Comparison of ENCODE assay signal across 15 mouse cellular contexts in genomic region chrX:142717958-142718478, GRCm38 (mm10). TPM values are rescaled to one million over a fixed set of nuclear protein-coding genes. Genes with fewer than 3 reads are reported as not detected.
DNase-seq lines count a peak whose midpoint lies in the region; ATAC-seq and TF ChIP-seq lines count a peak whose summit lies in the region.
"Had no signal": no experiment of that assay in that cellular context is flagged by ENCODE, and none has a peak within 500 bp of the region (broad histone marks: within the 10 kb centered on the region; RNA-seq: fewer than 3 reads in every experiment).

No protein-coding gene starts in this region.

- no peaks in the 10 kb centered on the region for H3K27me3 ChIP-seq in MEL (ENCODE audit: control insufficient read depth in 1 of 2, insufficient read depth in 2 of 2, low read length in 2 of 2)
- H3K27me3 ChIP-seq: limb, embryonic 15.5 days had no signal

- no peak for TF ChIP-seq POLR2A in MEL (IDR thresholded peaks at IDR 0.05; ENCODE audit: control insufficient read depth in 1 of 2, insufficient read depth in 1 of 2, low read depth in 1 of 2, low read length in 2 of 2, poor library complexity in 1 of 2)

- no peak for TF ChIP-seq RAD21 in MEL (IDR thresholded peaks at IDR 0.05; ENCODE audit: low read depth, low read length)

- peaks cover 15 to 57% of the 10 kb centered on the region in 2 experiments for H3K36me3 ChIP-seq in MEL (ENCODE audit: control insufficient read depth in 1 of 2, insufficient read depth in 2 of 2, low read length in 2 of 2)
- H3K36me3 ChIP-seq: limb, embryonic 15.5 days; midbrain, embryonic 12.5 days had no signal

- no peak overlapping the region for H3K9ac ChIP-seq in MEL (ENCODE audit: control insufficient read depth, low read depth, low read length, poor library complexity, severe bottlenecking)
- H3K9ac ChIP-seq: limb, embryonic 15.5 days; midbrain, embryonic 12.5 days had no signal

- H3K79me2 ChIP-seq in MEL (ENCODE audit: control insufficient read depth, insufficient read depth, low read length, poor library complexity): peaks cover 25% of the 10 kb centered on the region

- no peak for TF ChIP-seq EP300 in MEL (IDR thresholded peaks at IDR 0.05; ENCODE audit: low read depth in 1 of 2, low read length in 2 of 2)

- DNase-seq in cerebellum, postnatal 10 days: peak; percentile 66 to 75
- DNase-seq in cerebellum, adult 9-11 months: no peak
- peak; percentile 25 for DNase-seq in heart, postnatal 4 days
- DNase-seq in heart, adult 18-20 months: no peak
- DNase-seq in MEL (ENCODE audit: low read depth, low spot score): no peak
- no peak for DNase-seq in frontal cortex, postnatal 10 days (ENCODE audit: low spot score in 2 of 2)
- DNase-seq in kidney, adult 8-10 months: no peak
- DNase-seq: B cell, adult 2 months; kidney, adult 2 months; kidney, postnatal 36 days; lung, postnatal 10 days had no signal

- peaks cover 31 to 40% of the 10 kb centered on the region in 2 experiments for H3K4me1 ChIP-seq in MEL (ENCODE audit: control insufficient read depth in 1 of 2, insufficient read depth in 2 of 2, low read length in 2 of 2)
- H3K4me1 ChIP-seq: heart, embryonic 10.5 days; limb, embryonic 15.5 days; midbrain, embryonic 12.5 days had no signal

- no peak for TF ChIP-seq CTCF in MEL (IDR thresholded peaks at IDR 0.05 in 2 of 3, conservative IDR thresholded peaks at IDR 0.05 in 1 of 3; ENCODE audit: control insufficient read depth in 1 of 3, insufficient read depth in 1 of 3, low read depth in 2 of 3, low read length in 3 of 3, poor library complexity in 1 of 3, severe bottlenecking in 1 of 3)

- ATAC-seq in granulocyte monocyte progenitor cell, adult 5-6 weeks (replicated peaks; ENCODE audit: poor library complexity, severe bottlenecking): peak; percentile 59

- no peaks in the 10 kb centered on the region for H3K9me3 ChIP-seq in MEL (replicated peaks; ENCODE audit: insufficient read depth, low read length)
- H3K9me3 ChIP-seq: heart, embryonic 10.5 days; limb, embryonic 15.5 days; midbrain, embryonic 12.5 days had no signal

- H3K4me3 ChIP-seq in MEL (ENCODE audit: control insufficient read depth in 1 of 2, insufficient read depth in 1 of 2, low read depth in 2 of 2, low read length in 2 of 2): no peak overlapping the region
- H3K4me3 ChIP-seq: heart, embryonic 10.5 days; limb, embryonic 15.5 days; midbrain, embryonic 12.5 days had no signal

- no peak overlapping the region for H3K27ac ChIP-seq in MEL (ENCODE audit: control insufficient read depth, low read depth, low read length)
- H3K27ac ChIP-seq: heart, embryonic 10.5 days; limb, embryonic 15.5 days; midbrain, embryonic 12.5 days had no signal

TF ChIP-seq in MEL, 35 proteins besides CTCF, POLR2A, EP300 and RAD21:
- TF ChIP-seq NELFE (IDR thresholded peaks at IDR 0.05; ENCODE audit: low read depth, low read length): no peak
- TF ChIP-seq GATA1 (IDR thresholded peaks at IDR 0.05; ENCODE audit: low read depth, low read length): peak; percentile 49; the same call in 1 of the 2 replicates

RNA-seq across cellular contexts. Expression of gene Tmem164, which starts 36.8 kb away (rescaled TPM):
- total RNA-seq in heart, postnatal 4 days (2021): 10 to 100 TPM; 52.2 to 69.6 TPM
- 10 to 100 TPM; 21.0 to 23.8 TPM for total RNA-seq in heart, adult 18-20 months (2021)
- 92.4 and 94.1 TPM in 2 replicates for total RNA-seq in MEL (2012; rRNA removed)
- 10 to 100 TPM; 34.3 to 72.8 TPM for polyA plus RNA-seq in MEL (2012; ENCODE audit: insufficient read depth in 1 of 2, insufficient read length in 2 of 2, low read depth in 1 of 2, low replicate concordance in 2 of 2, missing spikeins in 1 of 2)
- total RNA-seq in granulocyte monocyte progenitor cell, adult 5-6 weeks (2014; fragmentation: Nextera tagmentation): 38.0 and 44.1 TPM in 2 replicates
- 46.0 and 49.8 TPM in 2 replicates for total RNA-seq in granulocyte monocyte progenitor cell, adult 5-6 weeks (2017)

Comparison
In these comparisons a context has a peak if more than half of its experiments do, and no peak if none do; other contexts are left out.
1. DNase-seq: peak in cerebellum, postnatal 10 days (2 of 2) and heart, postnatal 4 days (single experiment); none in cerebellum, adult 9-11 months (single experiment), heart, adult 18-20 months (0 of 2), MEL (single experiment), frontal cortex, postnatal 10 days (0 of 2) and kidney, adult 8-10 months (0 of 2).